Mouse (Mus musculus): ENCODE data around the gene Zfp248. TPM values are rescaled to one million over a fixed set of nuclear protein-coding genes. Genes with fewer than 3 reads are reported as not detected.

Gene Zfp248
- 0.59 and 0.61 TPM in 2 replicates for polyA plus RNA-seq (2012; rRNA removed)

DNA sequence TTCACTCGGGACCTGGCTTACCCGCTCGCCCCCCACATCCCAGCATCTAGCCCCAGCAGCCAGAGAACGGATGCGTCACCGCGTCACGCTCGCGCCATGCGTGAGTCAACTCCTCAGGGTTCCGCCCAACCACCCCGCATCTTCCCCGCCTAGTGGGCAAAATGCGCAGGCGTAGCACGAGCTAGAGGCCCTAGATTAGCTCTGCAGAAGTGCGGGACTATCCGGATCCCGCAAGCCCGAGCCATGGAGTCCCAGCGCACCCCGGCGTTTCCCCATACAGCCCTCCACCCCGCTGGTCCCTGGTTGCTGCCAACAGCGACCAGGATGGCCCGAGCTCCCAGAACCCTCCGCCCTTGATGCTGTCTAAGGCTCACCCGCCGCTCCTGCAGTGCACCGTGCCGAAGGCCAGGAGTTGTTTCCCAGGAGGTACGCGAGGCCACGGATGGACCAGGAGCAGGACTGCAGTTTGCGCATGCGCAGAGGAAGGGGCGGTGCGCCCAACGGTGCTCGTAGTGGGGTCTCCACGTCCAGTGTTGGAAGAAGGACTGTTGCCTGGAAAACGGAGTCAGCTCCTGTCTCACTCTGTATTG is at the start of gene Zfp248:
TSS of gene Zfp248 (minus strand) at position 487 of the 590 bp plus-strand sequence.

DNA sequence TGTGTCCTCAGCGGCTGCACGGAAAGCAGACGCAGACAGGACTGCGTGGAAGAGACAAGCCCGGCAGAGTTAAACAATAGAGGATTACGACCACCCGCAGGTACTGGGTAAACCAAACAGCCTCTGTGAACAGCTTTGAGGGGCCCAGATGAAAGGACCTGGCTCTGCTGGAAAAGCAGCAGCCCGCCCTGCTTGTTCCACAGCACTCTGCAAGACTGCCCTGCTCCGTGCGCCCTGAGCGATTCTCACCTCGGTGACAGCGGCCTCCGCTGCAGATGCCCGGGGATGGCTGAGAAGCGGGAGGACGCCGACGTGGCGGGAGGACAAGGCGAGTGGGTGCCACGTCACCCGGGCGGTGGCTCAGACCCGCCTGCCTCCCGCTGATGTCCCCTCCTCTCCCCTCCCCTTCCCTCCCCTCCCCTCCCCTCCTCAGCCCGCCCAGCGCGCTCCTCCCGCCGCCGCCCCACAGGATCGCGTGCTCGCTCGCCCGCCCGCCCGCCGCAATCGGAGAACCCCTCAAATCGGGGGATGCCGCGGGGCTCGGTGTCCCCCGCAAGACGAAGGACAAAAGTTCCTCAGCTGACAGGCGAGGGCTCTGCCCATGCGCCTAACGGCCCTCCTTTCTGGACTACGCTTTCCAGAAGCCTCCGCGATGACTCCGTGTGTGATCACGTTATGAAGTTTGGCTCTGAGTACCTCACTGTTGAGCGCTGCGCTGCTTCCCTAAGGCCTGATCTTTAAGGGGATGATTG is 23.8 kb upstream of the Zfp248 start, which contains the start of gene Zfp9:
TSS of gene Zfp9 (minus strand) at position 364 of the 752 bp plus-strand sequence.

DNA sequence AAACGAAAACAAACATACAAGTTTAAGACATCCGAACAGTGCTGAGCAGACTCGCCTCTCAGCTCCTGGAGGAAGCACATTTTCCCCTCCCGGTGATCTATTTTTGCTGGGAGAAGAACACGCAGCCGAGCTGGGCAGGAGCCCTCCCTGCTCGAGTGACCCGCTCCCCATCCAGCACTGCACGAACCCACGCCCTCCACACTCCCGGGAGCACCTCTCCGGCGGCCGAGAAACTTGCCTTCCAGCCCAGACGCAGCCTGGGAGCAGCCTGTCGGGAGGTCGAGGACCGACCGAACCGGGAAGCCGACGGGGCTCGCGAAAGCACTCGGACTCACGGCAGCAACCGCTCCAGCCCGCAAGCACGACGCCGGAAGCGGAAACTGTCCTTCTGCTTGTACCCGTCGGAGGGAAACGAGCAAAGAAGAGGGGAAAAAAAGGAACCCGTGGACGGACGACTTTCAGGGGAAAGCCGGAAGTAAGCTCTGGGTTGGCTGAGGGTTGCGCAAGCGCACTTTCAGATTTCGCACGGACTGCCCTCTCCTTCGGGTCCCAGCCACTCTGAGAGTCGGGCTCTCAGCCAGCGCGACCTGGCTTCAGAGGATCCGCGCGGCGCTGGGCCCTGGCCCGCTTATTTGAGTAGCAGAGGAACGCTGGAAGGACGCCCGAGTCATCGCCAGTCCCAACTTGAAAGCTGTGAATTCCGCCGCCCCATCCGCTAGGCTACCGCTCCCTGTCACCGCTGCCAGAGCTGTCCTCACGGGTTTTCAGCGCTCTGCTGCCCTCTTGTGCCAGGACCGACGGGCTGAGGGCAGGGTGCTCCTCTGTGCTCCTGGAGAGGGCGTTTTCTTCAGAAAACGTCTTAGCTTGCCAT is 36.0 kb downstream of the Zfp248 start, which contains the start of gene Bms1:
TSS of gene Bms1 (minus strand) at position 425 of the 871 bp plus-strand sequence.

Other genes starting within 250 kb of the Zfp248 start
- 5.9 and 6.9 TPM in 2 replicates for gene Bms1, start 36.1 kb downstream of the Zfp248 start, polyA plus RNA-seq (2012; rRNA removed)
- 2.6 and 3.5 TPM in 2 replicates for gene Zfp9, start 23.8 kb upstream of the Zfp248 start, polyA plus RNA-seq (2012; rRNA removed)
- 2.7 and 3.2 TPM in 2 replicates for gene Ankrd26, start 106.7 kb upstream of the Zfp248 start, polyA plus RNA-seq (2012; rRNA removed)